Mouse (Mus musculus) T-helper 1 cell (primary cell): ENCODE data around the gene Tmem174.

Experiments
- in situ Hi-C: fragments of 300-600 bp; cut with MboI, MseI; formaldehyde crosslinking; loops from one replicate; pipeline ENCODE4 v1.15.1; 2025; ENCODE audit warnings: high pct_unique_total_duplicates

The Tmem174 gene

DNA sequence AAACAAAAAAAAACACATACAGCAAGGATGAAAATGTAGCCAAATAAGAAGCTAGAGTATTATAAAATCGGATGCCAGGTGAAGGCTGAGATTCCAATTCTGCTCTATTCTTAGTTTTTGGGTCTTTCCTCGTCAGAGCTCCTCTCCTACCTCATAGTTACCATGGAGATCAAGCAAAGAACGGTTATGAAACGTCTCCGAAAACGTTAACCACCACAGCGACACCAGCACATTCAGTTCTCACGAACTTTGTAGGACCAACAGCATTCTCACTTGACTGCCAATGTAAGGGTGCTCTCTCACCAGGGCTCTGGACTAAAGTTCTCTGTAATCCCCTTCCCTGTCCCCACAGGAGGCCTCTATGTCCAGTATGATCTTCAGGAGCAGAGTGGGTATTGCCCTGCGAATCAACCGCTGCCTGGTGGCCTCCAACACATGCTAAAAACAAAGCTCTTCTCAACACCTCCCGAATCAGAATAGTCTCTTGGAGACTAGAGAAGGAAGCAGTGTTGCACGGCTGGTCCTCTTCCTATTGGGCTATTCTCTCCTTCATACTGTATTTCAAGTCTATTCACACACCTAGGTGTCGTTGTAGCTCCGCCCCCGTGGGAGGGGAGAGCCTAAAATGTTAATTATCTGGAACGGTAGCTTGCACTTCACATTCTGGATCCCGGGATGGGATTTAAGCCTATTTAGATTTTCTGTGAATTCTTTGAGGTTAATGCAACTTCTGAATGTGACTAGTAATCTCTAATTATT lies 50.2 kb downstream of the Tmem174 start:
- in situ Hi-C loops = no loop called here
